Mouse (Mus musculus): Measurements from ENCODE around the gene Sgcd. TPM values are rescaled to one million over a fixed set of nuclear protein-coding genes. Genes with fewer than 3 reads are reported as not detected.
A peak's percentile ranks its signal among the peaks of the same experiment; 100 is the strongest.

Gene Sgcd
- polyA plus RNA-seq, 1 experiment from 2014 or later, result 4.5 TPM

DNA sequence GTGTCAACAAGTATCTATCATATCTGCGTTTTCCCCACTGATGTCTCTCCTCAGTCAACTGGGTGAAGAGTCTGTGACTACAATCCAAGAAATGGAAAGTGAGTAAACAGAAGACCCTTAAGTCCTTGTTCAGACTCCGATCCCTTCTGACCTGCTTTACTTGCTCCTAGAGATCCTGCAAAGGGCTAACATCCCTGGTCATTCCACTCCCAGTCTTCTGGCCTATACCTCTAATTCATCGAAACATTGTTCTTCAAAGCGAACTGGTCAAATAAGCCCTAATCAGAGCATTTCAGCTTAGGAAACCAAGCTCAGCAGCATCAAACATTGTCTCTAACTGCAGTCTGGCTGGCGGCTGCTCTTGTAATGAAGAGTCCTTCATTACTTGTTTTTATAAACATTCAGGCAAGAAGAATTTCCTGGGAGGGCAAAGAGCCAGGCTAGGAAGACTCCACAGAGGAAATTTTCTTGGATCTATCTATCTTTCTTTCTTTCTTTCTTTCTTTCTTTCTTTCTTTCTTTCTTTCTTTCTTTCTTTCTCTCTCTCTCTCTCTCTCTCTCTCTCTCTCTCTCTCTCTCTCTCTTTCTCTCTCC is 833.8 kb downstream of the Sgcd start:
- no peaks in the 10 kb centered on the region for H3K36me3 ChIP-seq
- ATAC-seq (ENCODE audit: low FRiP score, low read depth), result no peak
- no peaks in the 10 kb centered on the region for H3K9me3 ChIP-seq
- no peaks in the 10 kb centered on the region for H3K27me3 ChIP-seq
- no peak overlapping the region for H3K9ac ChIP-seq
- 95% methylated on average over 5 of the region's 5 CpGs for WGBS
- no peak overlapping the region for H3K4me2 ChIP-seq
- H3K4me1 ChIP-seq (replicated peaks), result no peaks in the 10 kb centered on the region
- no peak overlapping the region for H3K27ac ChIP-seq (replicated peaks)
- no peak overlapping the region for H3K4me3 ChIP-seq

DNA sequence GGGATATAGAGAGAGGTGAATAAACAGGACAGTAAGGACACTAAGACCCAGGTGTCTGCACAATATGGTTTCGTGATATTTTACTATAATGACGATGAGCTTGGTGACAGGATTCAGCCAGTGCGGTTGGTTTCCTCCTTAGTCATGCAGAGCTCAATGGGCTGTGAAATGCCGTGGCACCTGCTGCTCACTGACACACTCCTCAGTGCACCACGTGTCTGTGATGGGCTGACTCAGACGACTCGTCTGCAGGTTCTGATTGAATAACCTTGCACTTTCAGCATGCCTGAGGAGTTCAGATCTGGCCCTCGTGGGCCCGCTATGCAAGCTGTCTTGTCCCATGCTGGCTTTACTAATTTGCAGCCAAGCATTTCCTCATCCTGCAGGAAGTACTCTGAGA is 839.2 kb downstream of the Sgcd start:
- H3K4me2 ChIP-seq, result no peak overlapping the region
- no peak overlapping the region for H3K27ac ChIP-seq (replicated peaks)
- no peak overlapping the region for H3K9ac ChIP-seq
- WGBS, result 50% methylated on average over 9 of the region's 9 CpGs
- no peaks in the 10 kb centered on the region for H3K27me3 ChIP-seq
- ATAC-seq (ENCODE audit: low FRiP score, low read depth), result peak; percentile 88
- H3K9me3 ChIP-seq, result no peaks in the 10 kb centered on the region
- no peak overlapping the region for H3K4me3 ChIP-seq
- no peaks in the 10 kb centered on the region for H3K4me1 ChIP-seq (replicated peaks)
- H3K36me3 ChIP-seq, result no peaks in the 10 kb centered on the region

DNA sequence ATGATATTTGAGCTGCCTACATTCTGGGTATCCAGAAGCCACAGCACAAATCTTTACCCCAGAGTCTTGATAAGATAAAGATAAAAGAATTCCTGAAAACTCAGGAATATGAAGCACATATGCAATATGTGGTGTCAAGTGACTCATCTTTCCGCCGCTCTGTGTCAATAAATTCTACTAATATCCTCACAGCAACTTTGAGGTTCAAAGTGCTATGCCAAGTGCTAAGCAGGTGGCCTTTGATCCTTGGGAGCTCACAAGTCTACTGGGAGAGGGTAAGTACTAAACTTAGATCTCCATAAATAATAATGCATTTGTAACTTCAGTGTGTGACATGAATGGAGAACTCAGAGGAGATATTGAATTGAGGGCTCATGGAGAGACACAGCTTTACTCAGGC is 848.9 kb downstream of the Sgcd start:
- Histone ChIP-seq H3K4me3 (no peak overlapping the region), H3K4me2 (no peak overlapping the region), H3K9me3 (no peaks in the 10 kb centered on the region), H3K36me3 (no peaks in the 10 kb centered on the region), H3K27ac (replicated peaks) (no peak overlapping the region), H3K27me3 (no peaks in the 10 kb centered on the region), H3K9ac (no peak overlapping the region), H3K4me1 (replicated peaks) (no peaks in the 10 kb centered on the region)
- ATAC-seq (ENCODE audit: low FRiP score, low read depth), result no peak
- WGBS, result 95% methylated on average over 2 of the region's 2 CpGs

DNA sequence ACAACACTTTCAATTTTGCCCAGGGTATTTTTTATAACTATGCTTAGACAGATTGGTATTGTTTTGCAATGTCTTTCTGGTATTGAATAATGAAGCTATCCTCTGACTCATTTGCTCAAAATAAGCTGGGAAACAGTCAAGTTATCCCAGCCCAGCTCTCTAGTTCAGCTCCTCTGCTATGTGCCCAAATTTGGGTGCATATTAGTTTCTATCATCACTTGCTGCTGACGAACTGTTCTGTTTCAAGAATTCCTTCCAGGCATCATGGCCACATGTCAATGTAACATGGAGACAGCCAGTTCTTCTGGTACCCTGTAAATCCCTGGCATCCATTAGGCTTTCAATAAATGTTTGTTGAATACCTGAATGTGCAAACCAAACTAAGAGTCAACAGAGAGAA is 849.5 kb downstream of the Sgcd start:
- H3K36me3 ChIP-seq, result no peaks in the 10 kb centered on the region
- WGBS, result 85% methylated on average over 1 of the region's 1 CpGs
- ATAC-seq (ENCODE audit: low FRiP score, low read depth), result no peak
- no peaks in the 10 kb centered on the region for H3K4me1 ChIP-seq (replicated peaks)
- no peak overlapping the region for H3K9ac ChIP-seq
- no peaks in the 10 kb centered on the region for H3K27me3 ChIP-seq
- H3K9me3 ChIP-seq, result no peaks in the 10 kb centered on the region
- no peak overlapping the region for H3K27ac ChIP-seq (replicated peaks)
- no peak overlapping the region for H3K4me3 ChIP-seq
- H3K4me2 ChIP-seq, result no peak overlapping the region

DNA sequence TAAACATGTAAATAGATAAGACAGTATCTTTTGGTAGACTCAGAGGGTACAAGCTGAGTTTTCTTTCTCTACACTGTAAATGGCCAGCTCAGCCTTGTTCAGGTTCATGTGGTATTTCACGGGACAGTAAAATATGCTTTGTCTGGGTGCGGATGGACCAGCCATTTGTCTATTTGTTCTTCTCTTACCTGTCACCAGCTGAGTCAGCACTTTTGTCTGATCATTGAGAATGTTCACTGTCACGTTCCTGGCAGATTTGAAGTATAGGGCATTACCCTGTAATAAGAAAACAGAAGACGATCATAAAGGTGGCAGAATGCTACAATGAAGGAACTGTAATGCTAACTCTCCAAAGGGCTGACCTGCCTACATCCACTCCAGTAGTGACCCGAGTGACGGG is 856.4 kb downstream of the Sgcd start:
- Histone ChIP-seq H3K27me3 (no peaks in the 10 kb centered on the region), H3K9me3 (no peaks in the 10 kb centered on the region), H3K4me2 (no peak overlapping the region), H3K4me3 (no peak overlapping the region), H3K9ac (no peak overlapping the region), H3K36me3 (no peaks in the 10 kb centered on the region), H3K27ac (replicated peaks) (no peak overlapping the region), H3K4me1 (replicated peaks) (no peaks in the 10 kb centered on the region)
- no peak for ATAC-seq (ENCODE audit: low FRiP score, low read depth)
- WGBS, result 94% methylated on average over 6 of the region's 6 CpGs

DNA sequence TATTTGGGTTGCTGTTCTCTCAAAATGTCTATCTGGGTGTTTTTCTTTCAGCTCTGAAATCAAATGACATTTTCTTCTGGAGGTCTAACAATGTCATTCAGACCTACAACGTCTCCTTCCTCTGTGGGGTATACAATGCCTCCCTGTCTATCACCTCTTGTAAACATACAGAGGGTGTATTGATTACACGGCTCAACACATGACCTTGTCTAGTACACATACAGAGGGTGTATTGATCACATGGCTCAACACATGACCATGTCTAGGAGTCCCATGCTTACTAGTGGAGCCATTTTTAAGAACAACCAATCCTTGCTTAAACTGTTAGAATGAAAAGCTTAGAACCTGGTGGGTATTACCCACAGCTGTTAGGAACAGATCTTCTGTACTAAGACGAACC is 858.3 kb downstream of the Sgcd start:
- no peaks in the 10 kb centered on the region for H3K9me3 ChIP-seq
- ATAC-seq (ENCODE audit: low FRiP score, low read depth), result no peak

DNA sequence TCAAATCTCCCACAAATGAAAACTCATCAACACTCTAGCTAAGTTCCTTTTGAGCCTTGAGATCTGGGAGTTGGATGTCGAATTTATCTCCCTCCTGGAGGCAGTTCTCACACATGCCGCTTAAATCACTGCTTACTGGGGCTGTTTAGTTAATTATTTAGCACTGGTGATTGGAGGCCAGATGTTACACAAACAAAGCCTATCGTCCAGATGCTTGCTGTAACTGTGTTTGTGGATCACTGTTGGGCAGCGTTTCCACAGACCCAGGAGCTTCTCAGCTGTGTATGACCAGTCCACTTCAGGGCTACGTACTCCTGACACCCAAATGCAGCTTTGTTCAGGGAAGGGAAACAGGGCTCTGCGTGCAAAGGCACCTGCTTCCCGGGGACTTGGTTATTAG is 858.8 kb downstream of the Sgcd start:
- no peaks in the 10 kb centered on the region for H3K9me3 ChIP-seq
- no peaks in the 10 kb centered on the region for H3K36me3 ChIP-seq
- no peak for ATAC-seq (ENCODE audit: low FRiP score, low read depth)
- H3K4me1 ChIP-seq (replicated peaks), result no peaks in the 10 kb centered on the region
- no peak overlapping the region for H3K4me3 ChIP-seq
- 60% methylated on average over 7 of the region's 7 CpGs for WGBS
- no peak overlapping the region for H3K4me2 ChIP-seq
- H3K27ac ChIP-seq (replicated peaks), result no peak overlapping the region
- no peak overlapping the region for H3K9ac ChIP-seq
- no peaks in the 10 kb centered on the region for H3K27me3 ChIP-seq

More for the DNA sequence above, 858.3 kb downstream of the Sgcd start:
- Histone ChIP-seq H3K4me3 (no peak overlapping the region), H3K9ac (no peak overlapping the region), H3K27me3 (no peaks in the 10 kb centered on the region), H3K36me3 (no peaks in the 10 kb centered on the region), H3K27ac (replicated peaks) (no peak overlapping the region), H3K4me1 (replicated peaks) (no peaks in the 10 kb centered on the region), H3K4me2 (no peak overlapping the region)
- 62% methylated on average over 3 of the region's 3 CpGs for WGBS

DNA sequence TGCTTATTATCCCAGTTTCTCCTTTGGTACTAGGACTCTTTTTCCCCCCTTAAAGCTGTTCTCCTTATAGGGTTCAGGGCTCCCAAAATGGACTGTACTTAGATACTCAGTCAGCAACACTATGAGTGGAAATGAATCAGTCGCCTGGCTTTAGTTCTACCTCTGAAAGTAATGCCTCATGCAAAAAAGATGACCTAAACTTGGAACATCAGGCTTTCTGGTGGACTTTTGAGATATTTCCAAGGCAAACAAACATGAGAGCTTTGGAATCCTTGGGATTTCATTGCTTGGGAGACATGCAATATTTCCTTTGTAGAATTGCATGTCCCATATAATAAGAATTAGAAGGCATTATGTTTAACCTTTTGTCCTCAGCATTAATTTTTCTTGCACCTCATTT is 859.6 kb downstream of the Sgcd start:
- Histone ChIP-seq H3K9me3 (no peaks in the 10 kb centered on the region), H3K4me3 (no peak overlapping the region), H3K27ac (replicated peaks) (no peak overlapping the region), H3K36me3 (no peaks in the 10 kb centered on the region), H3K9ac (no peak overlapping the region), H3K27me3 (no peaks in the 10 kb centered on the region), H3K4me2 (no peak overlapping the region), H3K4me1 (replicated peaks) (no peaks in the 10 kb centered on the region)
- ATAC-seq (ENCODE audit: low FRiP score, low read depth), result no peak
- 84% methylated on average over 1 of the region's 1 CpGs for WGBS

DNA sequence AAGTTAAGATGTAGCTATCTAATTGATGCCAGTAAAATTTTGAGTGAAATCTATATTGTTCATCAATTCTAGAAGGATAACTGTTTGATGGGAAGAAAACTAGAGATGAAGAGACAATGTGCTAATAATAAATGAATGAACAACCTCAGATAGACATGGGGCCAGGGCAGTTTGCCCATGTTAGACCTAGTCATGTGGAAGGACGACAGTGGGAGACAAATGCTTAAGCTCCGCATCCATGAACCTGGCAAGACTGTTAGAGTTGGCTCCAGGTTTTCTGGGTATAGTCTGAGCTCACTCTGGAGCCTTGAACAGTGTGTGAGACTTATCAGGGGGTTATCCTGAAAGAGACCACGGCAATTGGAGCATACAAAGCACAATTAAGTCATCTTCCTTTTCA is 860.4 kb downstream of the Sgcd start:
- WGBS, result 73% methylated on average over 3 of the region's 3 CpGs
- Histone ChIP-seq H3K4me2 (no peak overlapping the region), H3K9me3 (no peaks in the 10 kb centered on the region), H3K4me3 (no peak overlapping the region), H3K36me3 (no peaks in the 10 kb centered on the region), H3K9ac (no peak overlapping the region), H3K27me3 (no peaks in the 10 kb centered on the region), H3K27ac (replicated peaks) (no peak overlapping the region), H3K4me1 (replicated peaks) (no peaks in the 10 kb centered on the region)
- ATAC-seq (ENCODE audit: low FRiP score, low read depth), result no peak

DNA sequence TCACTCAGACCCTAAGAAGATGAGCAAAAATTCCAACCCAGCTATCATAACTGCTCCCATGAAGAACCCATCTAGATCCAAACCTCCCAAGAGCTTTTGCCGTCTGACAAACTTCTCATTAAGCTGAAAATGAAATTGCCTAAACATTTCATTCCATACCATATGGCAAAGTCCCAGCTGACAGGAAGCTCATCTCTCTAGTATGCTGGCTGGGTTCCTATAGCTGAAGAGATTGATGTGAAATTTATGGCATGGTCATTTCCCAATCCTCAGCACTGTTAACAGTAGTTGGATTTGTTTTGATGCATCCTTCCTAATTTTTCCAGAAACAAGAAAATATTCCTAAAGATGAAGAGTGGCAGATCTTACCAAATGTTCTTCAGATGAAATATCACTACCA is 867.9 kb downstream of the Sgcd start:
- no peak overlapping the region for H3K4me2 ChIP-seq
- no peaks in the 10 kb centered on the region for H3K27me3 ChIP-seq
- no peak for ATAC-seq (ENCODE audit: low FRiP score, low read depth)
- H3K9ac ChIP-seq, result no peak overlapping the region
- no peak overlapping the region for H3K27ac ChIP-seq (replicated peaks)
- no peak overlapping the region for H3K4me3 ChIP-seq
- H3K4me1 ChIP-seq (replicated peaks), result no peaks in the 10 kb centered on the region
- WGBS, result 75% methylated on average over 1 of the region's 1 CpGs
- H3K36me3 ChIP-seq, result no peaks in the 10 kb centered on the region
- H3K9me3 ChIP-seq, result no peaks in the 10 kb centered on the region

DNA sequence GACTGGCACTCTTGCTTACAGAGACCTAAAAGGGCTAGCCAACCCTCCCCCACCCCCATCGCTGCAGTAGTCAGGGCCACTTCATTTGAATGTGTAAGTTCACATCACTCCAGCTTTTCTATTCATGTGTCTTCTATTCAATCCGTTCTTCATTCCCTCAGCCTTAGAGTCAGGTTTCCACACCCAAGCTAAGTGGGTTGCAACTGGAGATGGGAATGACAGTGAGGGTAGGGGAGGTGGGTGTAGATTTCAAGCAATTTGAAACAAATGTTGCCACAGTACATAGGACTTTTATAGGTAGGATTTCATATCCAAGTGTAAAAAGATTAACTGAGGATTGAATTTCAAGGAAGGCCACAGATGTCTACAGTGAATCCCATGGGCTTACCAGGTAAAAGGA is 870.9 kb downstream of the Sgcd start:
- 15% methylated on average over 2 of the region's 2 CpGs for WGBS
- H3K4me1 ChIP-seq (replicated peaks), result no peaks in the 10 kb centered on the region

DNA sequence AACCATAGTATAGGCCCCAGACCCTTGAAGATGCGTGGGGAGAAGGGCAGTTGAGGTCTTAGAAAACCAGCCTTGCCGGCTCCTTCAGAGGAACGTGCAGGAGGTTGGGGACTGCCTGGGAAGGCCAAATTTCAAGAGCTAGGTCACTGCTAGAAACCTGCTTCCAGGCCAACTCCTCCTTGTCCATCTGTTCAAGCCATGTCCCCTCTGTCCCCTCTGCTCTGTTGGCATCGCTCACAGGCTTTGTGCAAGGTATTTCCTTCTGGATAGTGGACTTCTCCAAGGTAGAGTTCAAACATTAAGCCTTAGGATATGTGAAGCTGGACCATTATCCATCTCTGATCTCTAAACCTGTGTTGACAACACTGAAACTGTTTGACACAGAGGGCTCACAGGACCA is 874.4 kb downstream of the Sgcd start:
- H3K36me3 ChIP-seq, result no peaks in the 10 kb centered on the region
- no peak overlapping the region for H3K27ac ChIP-seq (replicated peaks)
- 91% methylated on average over 4 of the region's 4 CpGs for WGBS
- H3K4me3 ChIP-seq, result no peak overlapping the region
- H3K9ac ChIP-seq, result no peak overlapping the region
- no peaks in the 10 kb centered on the region for H3K27me3 ChIP-seq
- no peaks in the 10 kb centered on the region for H3K4me1 ChIP-seq (replicated peaks)
- no peak for ATAC-seq (ENCODE audit: low FRiP score, low read depth)
- no peaks in the 10 kb centered on the region for H3K9me3 ChIP-seq
- no peak overlapping the region for H3K4me2 ChIP-seq

More for the DNA sequence above, 870.9 kb downstream of the Sgcd start:
- Histone ChIP-seq H3K4me2 (no peak overlapping the region), H3K27me3 (no peaks in the 10 kb centered on the region), H3K4me3 (no peak overlapping the region), H3K9me3 (no peaks in the 10 kb centered on the region), H3K36me3 (no peaks in the 10 kb centered on the region), H3K27ac (replicated peaks) (no peak overlapping the region), H3K9ac (no peak overlapping the region)
- no peak for ATAC-seq (ENCODE audit: low FRiP score, low read depth)

DNA sequence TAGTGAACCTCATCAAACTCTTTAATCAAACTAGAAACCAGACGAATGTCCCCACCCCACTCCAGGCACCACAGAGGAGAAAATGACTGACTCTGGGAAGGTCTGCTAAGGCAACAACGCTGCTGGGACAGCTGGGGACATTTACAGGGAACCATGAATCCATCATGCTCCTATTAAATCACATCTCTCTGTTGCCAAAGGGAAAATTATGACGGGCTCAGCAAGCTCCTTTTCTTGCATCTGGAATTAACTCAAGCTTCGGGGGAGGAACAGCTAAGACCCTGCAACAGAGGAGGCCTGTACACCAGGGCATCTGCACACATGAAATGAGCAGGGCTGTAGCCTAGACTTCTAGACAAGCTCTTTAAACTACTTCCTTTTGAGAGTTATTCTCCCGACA is 875.7 kb downstream of the Sgcd start:
- H3K27me3 ChIP-seq, result no peaks in the 10 kb centered on the region
- no peak overlapping the region for H3K4me2 ChIP-seq
- H3K4me1 ChIP-seq (replicated peaks), result no peaks in the 10 kb centered on the region
- no peak overlapping the region for H3K9ac ChIP-seq
- H3K27ac ChIP-seq (replicated peaks), result no peak overlapping the region
- 66% methylated on average over 5 of the region's 5 CpGs for WGBS
- no peaks in the 10 kb centered on the region for H3K36me3 ChIP-seq
- no peaks in the 10 kb centered on the region for H3K9me3 ChIP-seq
- H3K4me3 ChIP-seq, result no peak overlapping the region
- no peak for ATAC-seq (ENCODE audit: low FRiP score, low read depth)

Measured in hindbrain, embryonic 15.5 days (tissue).